Mouse (Mus musculus) spleen, embryonic (tissue): ENCODE data around the gene Ly86.

Experiments used
- CTCF ChIA-PET: fragments of 350-600 bp; sonication (Branson Sonifier 250); formaldehyde crosslinking; loops from one replicate; lab custom pipeline; 2022; lab: Charles Lee

The Ly86 gene

GRCm38 (mm10) chr13:37344909-37345772 is at the start of gene Ly86:
TSS of gene Ly86 (plus strand) at chr13:37345208.
- CTCF ChIA-PET: interaction anchor here (0.5 to 0.6 kb wide), 5 partner anchors 8 to 621 kb away, joined by 5 to 13 read pairs (median 6); no protein-coding TSS in a partner anchor

GRCm38 (mm10) chr13:37297886-37298285 is 47.1 kb upstream of the Ly86 start:
- CTCF ChIA-PET: no interaction called here

- CTCF ChIA-PET: no interaction called here
Measured at GRCm38 (mm10) chr13:37298856-37299255, 46.2 kb upstream of the Ly86 start.

DNA sequence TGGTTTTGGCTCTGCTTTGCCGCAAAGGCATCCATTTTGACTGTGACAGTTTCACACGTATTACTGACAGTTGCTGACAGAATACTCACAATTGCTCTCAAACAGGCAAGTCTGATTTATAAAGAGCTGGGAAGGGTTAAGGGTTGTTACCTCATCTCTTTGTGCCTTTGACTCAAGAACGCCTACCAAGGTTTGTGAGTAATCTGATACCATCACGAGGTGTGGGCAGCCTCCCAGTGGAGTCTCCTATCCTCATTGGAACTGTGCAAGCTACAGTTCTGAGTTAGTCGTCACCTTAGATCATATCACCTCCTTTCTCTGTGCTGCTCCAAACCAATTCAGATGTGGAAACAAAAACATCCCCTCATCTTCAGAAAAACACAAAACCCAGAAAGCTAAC is 42.1 kb upstream of the Ly86 start:
- CTCF ChIA-PET: no interaction called here

DNA sequence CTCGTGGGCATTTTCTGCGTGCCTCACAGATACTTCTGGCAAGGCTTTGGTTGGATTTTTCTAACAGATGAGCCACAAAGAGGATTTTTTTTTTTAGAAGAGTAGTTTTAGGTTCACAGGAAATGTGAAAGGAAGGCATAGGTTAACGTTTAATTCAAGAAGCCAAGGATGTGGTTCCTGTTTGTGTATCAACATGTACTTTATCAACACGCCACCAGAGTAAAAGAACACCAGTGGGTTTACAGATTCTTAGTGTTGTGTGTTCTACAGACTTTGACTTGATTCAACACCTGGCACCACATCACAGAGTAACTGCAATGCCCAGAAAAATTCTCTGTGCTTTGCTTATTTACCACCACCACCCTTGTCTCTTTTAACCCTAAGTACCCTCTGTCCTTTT is 37.0 kb upstream of the Ly86 start:
- CTCF ChIA-PET: interaction anchor here (0.7 kb wide), 1 partner anchor 58 kb away, joined by 4 read pairs; no protein-coding TSS in a partner anchor

DNA sequence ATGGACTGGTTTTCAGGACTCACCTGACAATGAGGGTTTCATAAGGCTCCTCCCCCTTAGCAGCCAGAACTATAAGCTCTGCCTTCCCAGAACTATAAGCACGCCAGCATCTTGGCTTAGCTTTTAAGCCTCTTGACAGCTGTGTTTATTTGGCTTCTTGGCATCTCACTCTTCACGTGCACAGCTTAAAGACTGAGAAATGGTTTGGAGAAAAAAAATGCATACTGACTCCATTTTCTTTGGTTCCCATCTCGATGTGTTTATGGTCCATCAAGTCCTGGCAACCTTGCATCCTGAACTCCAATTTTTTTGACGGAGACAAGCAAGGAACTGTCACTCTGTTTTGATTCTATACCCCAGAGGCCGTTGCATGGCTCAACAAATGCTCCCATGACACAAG is 35.7 kb upstream of the Ly86 start:
- CTCF ChIA-PET: no interaction called here

DNA sequence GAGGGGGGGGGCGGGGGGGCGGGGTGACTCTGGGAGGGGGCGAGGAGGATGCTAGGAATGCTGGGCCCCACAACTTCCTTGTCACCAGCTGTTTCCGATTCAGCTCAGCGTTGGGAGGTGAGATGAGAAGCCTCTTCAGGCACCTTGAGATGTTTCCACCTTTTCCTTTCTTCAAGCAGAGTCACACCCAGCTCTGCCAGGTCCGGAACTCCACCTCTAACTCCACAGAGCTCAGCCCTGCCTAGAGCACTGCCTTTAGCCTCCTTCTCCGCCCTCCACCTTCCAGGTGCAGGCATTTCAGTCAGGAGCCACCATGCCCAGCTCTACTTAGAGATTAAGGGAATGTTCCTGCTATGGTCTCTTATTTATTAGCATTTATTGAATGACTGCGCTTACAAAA is 34.7 kb upstream of the Ly86 start:
- CTCF ChIA-PET: no interaction called here

DNA sequence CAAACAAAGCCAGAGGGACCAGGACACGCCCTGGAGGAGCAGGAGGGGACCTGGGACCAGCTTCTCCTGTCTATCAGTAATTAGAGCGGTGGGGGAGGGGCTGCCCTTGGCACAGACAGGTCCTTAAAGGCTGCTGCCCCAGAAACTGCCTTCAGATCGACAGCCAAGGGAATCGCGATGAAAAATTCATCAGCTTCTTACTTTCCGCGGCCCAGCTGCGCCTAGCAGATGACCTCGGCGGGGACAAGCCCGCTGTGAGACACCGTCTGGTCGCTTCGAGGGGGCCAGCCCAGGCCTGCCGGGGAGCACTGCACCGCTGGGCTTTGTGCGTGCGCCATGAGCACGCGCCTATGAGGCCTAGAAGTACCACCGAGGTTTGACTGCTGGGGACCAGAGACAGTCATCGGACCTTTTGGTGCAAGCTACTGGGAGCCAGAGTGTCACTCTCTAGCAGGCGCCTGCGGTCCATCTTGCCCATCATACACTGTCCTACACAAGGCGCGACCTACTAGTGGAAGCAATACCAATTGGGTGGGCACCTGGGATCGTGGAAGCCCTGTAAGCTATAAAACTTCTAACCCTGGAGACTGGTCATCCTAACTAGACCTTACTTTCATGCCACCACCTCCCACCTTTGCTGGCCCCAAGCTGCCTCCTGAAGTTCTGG is 33.3 kb upstream of the Ly86 start:
- CTCF ChIA-PET: no interaction called here

DNA sequence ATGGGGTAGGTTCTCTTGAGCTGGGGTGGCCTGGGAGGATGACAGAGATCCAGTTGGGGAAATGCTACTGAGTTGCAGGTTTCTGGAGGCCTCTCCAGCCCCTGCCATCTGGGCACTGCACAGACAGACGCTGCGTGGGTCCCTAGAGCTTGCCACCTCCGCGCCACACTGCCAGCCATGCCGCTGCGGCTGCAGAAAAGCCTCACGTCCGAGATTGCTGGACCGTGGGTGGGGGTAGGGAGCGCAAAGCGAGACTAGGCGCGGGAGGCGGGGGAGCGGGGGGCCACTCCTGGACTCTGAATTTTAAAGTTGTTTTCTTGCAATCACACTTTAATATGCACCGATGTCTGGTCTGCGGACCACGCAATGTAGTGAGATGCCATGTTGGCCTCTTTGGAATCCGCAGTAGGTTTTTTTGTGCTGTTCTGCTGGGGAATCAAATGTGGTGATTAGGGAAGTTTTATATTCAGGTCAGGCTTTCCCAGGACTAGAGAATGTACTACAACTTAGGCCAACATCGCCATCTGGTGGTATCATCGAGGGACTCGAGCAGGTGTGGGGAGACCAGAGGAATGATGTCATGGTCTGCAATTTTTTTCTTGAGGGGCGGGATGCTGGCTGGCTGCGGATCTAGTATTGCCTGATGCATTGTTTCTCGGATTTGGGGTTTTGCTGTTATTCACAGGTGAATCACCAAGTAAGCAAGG is 32.6 kb upstream of the Ly86 start:
- CTCF ChIA-PET: interaction anchor here (0.6 kb wide), 1 partner anchor 844 kb away, joined by 4 read pairs; no protein-coding TSS in a partner anchor

GRCm38 (mm10) chr13:37312951-37313350 is 32.1 kb upstream of the Ly86 start:
- CTCF ChIA-PET: interaction anchor here (0.6 kb wide), 1 partner anchor 844 kb away, joined by 4 read pairs; no protein-coding TSS in a partner anchor

DNA sequence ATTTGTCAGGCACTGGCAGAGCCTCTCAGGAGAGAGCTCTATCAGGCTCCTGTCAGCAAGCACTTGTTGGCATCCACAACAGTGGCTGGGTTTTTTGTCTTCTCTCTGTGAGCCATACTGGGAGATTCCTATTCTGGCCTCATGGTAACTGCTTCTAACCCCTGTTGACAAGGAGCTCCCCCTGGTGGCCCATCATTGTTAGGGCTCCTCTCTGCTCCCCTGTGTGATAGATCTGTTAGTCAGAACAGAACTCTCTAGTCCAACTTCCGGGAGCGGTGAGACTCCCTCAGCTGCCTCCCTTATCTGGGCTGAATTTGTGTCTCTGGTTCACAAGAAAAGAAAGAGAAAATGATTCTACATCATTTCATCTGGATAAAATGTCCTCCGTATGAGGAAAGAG is 19.5 kb upstream of the Ly86 start:
- CTCF ChIA-PET: interaction anchor here (0.5 to 0.6 kb wide), 3 partner anchors 545 to 1045 kb away, joined by 3 to 5 read pairs (median 3); no protein-coding TSS in a partner anchor

- CTCF ChIA-PET: no interaction called here
Measured at GRCm38 (mm10) chr13:37329747-37330146, 15.3 kb upstream of the Ly86 start.

DNA sequence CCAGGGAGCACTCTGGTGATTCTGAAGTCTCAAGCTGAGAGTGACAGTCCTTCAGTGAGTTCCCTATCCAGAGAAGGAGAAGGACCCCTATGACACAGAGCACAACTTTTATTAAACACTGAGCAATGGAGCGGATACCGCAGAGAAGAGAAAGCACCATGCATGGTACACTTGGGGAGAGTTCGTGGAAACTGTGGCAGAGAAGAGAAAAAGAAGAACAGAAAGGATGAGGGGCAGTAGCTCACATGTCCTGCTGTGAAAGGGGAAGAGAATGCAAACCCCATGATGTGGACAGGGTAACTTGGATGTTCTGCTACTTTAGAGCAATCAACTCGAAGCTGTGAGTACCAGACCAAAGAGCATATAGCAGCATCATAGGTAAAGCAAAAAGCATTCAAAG is 14.0 kb upstream of the Ly86 start:
- CTCF ChIA-PET: no interaction called here

- CTCF ChIA-PET: no interaction called here
Measured at GRCm38 (mm10) chr13:37332779-37333543, 12.0 kb upstream of the Ly86 start.

GRCm38 (mm10) chr13:37333544-37333870 is 11.5 kb upstream of the Ly86 start:
- CTCF ChIA-PET: no interaction called here

GRCm38 (mm10) chr13:37337269-37337668 is 7.7 kb upstream of the Ly86 start:
- CTCF ChIA-PET: interaction anchor here (0.7 kb wide), 1 partner anchor 453 kb away, joined by 12 read pairs; no protein-coding TSS in a partner anchor

- CTCF ChIA-PET: no interaction called here
Measured at GRCm38 (mm10) chr13:37337871-37338270, 7.1 kb upstream of the Ly86 start.

DNA sequence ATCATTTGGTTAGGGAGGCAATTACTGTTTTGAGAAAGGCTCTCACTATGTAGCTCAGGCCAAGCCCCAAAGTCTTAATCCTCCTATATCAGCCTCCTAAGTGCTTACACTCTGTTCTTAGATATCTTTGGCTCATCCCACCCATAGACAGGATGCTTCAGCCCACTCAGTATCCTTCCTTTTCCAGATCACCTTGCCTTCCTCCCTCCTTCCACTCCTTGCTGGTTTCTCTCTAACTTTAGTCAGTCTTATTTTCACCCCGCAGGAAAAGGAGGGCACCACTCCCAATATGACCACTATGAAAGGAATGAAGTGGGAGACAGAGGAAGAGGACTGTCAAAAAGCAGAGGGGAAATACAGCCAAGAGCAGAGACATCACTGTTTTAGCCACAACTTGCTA is 2.2 kb upstream of the Ly86 start:
- CTCF ChIA-PET: no interaction called here

GRCm38 (mm10) chr13:37345823-37346222 is 815 bp downstream of the Ly86 start:
- CTCF ChIA-PET: interaction anchor here (0.6 kb wide), 2 partner anchors 9 to 101 kb away, joined by 3 to 6 read pairs; no protein-coding TSS in a partner anchor

DNA sequence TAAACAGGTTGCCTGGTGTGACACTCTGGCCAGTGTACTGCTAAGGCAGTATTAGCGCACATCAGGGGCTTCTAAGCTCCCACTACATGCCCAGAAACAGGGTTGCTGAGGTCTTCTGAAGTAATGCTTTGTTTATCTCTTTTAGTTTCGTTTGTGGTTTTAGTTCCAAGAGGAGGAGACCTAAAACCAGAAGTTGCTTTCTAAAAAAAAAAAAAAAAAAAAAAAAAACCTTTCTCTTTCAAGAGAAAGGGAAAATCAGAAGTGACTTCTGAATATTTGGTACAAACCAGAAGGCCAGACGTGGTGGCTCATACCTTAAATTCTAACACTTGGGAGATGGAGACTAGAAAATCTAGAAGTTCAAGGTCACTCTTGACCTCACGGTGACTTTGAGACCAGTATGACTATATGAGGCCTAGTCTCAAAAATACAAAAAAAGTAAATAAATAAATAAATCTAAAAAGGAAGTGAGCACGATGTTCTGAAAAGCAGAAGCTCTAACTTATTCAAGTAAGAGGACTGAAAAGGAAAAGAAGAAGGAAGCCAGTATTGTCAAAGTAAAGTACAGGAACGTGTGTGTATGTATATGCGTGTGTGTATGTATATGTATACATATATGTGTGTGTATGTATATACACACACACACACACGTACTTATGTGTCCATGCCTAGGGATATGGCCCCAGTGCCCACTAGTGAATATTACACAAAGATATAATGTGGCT is 3.0 kb downstream of the Ly86 start:
- CTCF ChIA-PET: no interaction called here
